Mouse (Mus musculus): ENCODE measurements around the gene Sppl2b. TPM values are rescaled to one million over a fixed set of nuclear protein-coding genes. Genes with fewer than 3 reads are reported as not detected.

Sppl2b gene
- polyA plus RNA-seq, 1 experiment, result 94.2 TPM

DNA sequence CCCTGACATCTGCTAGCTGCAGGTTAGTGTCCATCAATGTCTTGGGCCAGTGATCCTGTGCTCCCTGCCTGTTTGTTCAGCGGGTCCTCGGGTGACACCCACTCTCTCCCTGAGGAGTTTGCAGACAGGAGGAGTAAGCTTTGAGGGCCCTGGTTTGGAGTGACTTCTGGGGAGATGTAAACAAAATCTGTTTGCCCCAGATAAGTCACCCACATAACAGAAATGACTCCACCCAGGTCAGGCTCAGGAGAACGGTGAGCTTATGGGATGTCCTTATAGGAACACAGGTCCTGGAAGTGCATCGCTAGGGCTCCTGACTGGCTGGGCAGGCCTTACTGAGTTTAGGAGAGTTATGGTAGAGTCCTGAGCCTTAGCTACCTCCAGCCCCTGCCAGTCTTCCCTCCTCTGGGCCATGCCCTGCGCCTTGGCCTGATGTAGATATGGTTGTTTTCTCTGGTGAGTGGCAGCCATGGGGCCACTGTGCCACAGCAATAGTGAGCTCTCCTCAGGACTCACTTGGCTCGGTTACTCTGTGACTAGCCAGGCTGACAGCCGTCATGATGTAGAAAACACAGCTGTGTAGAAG, 3.4 kb downstream of the Sppl2b start:
- TF ChIP-seq CTCF (IDR thresholded peaks at IDR 0.05; ENCODE audit: extremely low read depth, insufficient read depth, low read length) (no peak), POLR2A (IDR thresholded peaks at IDR 0.05; ENCODE audit: extremely low read depth, insufficient read depth, low read length) (no peak)
- H3K27ac ChIP-seq (ENCODE audit: insufficient read depth, low read length), result peak overlapping the region; percentile 48; the same call in 1 of the 2 replicates
- peaks cover 4% of the 10 kb centered on the region; the same call in 1 of the 2 replicates for H3K4me1 ChIP-seq (ENCODE audit: control insufficient read depth, insufficient read depth, low read length)
- no peak overlapping the region for H3K4me3 ChIP-seq (ENCODE audit: insufficient read depth, low read length)

GRCm38 (mm10) chr10:80862305-80862704, 7.2 kb downstream of the Sppl2b start:
- Histone ChIP-seq H3K4me1 (ENCODE audit: control insufficient read depth, insufficient read depth, low read length) (no peaks in the 10 kb centered on the region), H3K4me3 (ENCODE audit: insufficient read depth, low read length) (no peak overlapping the region), H3K27ac (ENCODE audit: insufficient read depth, low read length) (no peak overlapping the region)
- TF ChIP-seq CTCF (IDR thresholded peaks at IDR 0.05; ENCODE audit: extremely low read depth, insufficient read depth, low read length) (no peak), POLR2A (IDR thresholded peaks at IDR 0.05; ENCODE audit: extremely low read depth, insufficient read depth, low read length) (no peak)

GRCm38 (mm10) chr10:80864446-80864845, 9.4 kb downstream of the Sppl2b start:
- Histone ChIP-seq H3K4me1 (ENCODE audit: control insufficient read depth, insufficient read depth, low read length) (no peaks in the 10 kb centered on the region), H3K4me3 (ENCODE audit: insufficient read depth, low read length) (no peak overlapping the region), H3K27ac (ENCODE audit: insufficient read depth, low read length) (no peak overlapping the region)
- TF ChIP-seq CTCF (IDR thresholded peaks at IDR 0.05; ENCODE audit: extremely low read depth, insufficient read depth, low read length) (no peak), POLR2A (IDR thresholded peaks at IDR 0.05; ENCODE audit: extremely low read depth, insufficient read depth, low read length) (no peak)

GRCm38 (mm10) chr10:80870993-80871392, 15.9 kb downstream of the Sppl2b start:
- no peak for TF ChIP-seq POLR2A (IDR thresholded peaks at IDR 0.05; ENCODE audit: extremely low read depth, insufficient read depth, low read length)
- no peak for TF ChIP-seq CTCF (IDR thresholded peaks at IDR 0.05; ENCODE audit: extremely low read depth, insufficient read depth, low read length)
- no peak overlapping the region for H3K27ac ChIP-seq (ENCODE audit: insufficient read depth, low read length)
- H3K4me3 ChIP-seq (ENCODE audit: insufficient read depth, low read length), result no peak overlapping the region
- H3K4me1 ChIP-seq (ENCODE audit: control insufficient read depth, insufficient read depth, low read length), result no peaks in the 10 kb centered on the region

DNA sequence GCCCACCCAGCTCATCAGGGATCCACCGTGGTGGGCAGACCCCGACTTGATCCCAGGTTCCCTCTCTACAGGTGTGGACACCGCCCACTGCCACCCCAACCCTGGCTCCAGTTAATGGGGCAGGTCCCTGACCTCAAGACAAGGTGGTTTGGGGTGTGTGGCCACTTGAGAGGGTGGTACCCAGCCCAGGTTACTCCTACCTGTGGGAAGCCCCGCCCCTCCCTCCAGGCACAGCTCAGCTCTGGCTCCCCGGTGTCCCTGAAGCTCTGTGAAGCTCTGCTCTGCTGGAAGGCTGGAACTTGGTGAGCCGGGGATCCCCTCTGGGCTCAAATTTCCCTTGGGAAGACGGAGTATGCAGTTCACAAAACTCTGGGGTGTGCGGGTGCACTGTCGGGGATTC, 16.5 kb downstream of the Sppl2b start, which contains the start of gene Tmprss9:
TSS of gene Tmprss9 (plus strand) at position 268 of the 400 bp plus-strand sequence.
- H3K4me1 ChIP-seq (ENCODE audit: control insufficient read depth, insufficient read depth, low read length), result no peaks in the 10 kb centered on the region
- TF ChIP-seq POLR2A (IDR thresholded peaks at IDR 0.05; ENCODE audit: extremely low read depth, insufficient read depth, low read length) (no peak), CTCF (IDR thresholded peaks at IDR 0.05; ENCODE audit: extremely low read depth, insufficient read depth, low read length) (no peak)
- H3K27ac ChIP-seq (ENCODE audit: insufficient read depth, low read length), result no peak within 1 kb of the TSS
- H3K4me3 ChIP-seq (ENCODE audit: insufficient read depth, low read length), result no peak within 1 kb of the TSS

DNA sequence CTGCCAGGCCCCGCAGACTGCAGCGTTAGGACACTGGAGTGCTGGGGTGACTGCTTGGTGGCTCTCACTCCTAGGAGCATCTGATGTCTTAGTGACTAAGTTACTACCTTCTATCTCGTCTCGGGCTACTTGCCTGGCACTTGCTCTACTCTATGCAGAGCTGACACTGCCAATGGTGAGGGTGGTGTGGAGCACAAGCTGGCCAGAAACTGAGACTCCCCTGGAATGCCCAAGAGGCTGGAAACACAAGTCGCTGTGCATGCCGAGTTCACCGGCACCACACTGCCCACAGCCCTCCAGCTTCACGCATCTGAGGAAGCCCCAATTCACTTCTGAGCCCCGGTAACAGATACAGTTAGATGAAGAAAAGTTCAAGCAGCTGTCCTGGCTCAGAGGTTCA, 19.0 kb downstream of the Sppl2b start:
- Histone ChIP-seq H3K4me1 (ENCODE audit: control insufficient read depth, insufficient read depth, low read length) (no peaks in the 10 kb centered on the region), H3K4me3 (ENCODE audit: insufficient read depth, low read length) (no peak overlapping the region), H3K27ac (ENCODE audit: insufficient read depth, low read length) (no peak overlapping the region)
- TF ChIP-seq CTCF (IDR thresholded peaks at IDR 0.05; ENCODE audit: extremely low read depth, insufficient read depth, low read length), result no peak
- TF ChIP-seq POLR2A (IDR thresholded peaks at IDR 0.05; ENCODE audit: extremely low read depth, insufficient read depth, low read length), result no peak

DNA sequence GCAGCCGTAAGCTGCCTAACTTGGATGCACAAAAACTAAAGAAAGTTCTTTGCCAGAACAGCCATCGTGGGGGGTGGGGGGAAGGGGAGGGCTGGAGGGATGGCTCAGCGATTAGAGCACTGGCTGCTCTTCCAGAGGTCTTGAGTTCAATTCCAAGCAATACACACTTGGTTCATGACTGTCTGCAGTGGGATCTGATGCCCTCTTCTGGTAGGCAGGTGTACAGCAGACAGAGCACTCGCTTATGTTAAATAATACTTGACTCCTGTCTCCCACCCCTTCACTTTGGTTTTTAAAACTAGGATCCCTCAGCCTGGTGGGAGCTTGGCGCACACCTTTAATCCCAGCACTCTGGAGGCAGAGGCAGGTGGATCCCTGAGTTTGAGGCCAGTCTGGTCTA, 21.0 kb downstream of the Sppl2b start:
- Histone ChIP-seq H3K4me3 (ENCODE audit: insufficient read depth, low read length) (no peak overlapping the region), H3K4me1 (ENCODE audit: control insufficient read depth, insufficient read depth, low read length) (no peaks in the 10 kb centered on the region), H3K27ac (ENCODE audit: insufficient read depth, low read length) (no peak overlapping the region)
- TF ChIP-seq CTCF (IDR thresholded peaks at IDR 0.05; ENCODE audit: extremely low read depth, insufficient read depth, low read length), result peak; percentile 82
- no peak for TF ChIP-seq POLR2A (IDR thresholded peaks at IDR 0.05; ENCODE audit: extremely low read depth, insufficient read depth, low read length)

DNA sequence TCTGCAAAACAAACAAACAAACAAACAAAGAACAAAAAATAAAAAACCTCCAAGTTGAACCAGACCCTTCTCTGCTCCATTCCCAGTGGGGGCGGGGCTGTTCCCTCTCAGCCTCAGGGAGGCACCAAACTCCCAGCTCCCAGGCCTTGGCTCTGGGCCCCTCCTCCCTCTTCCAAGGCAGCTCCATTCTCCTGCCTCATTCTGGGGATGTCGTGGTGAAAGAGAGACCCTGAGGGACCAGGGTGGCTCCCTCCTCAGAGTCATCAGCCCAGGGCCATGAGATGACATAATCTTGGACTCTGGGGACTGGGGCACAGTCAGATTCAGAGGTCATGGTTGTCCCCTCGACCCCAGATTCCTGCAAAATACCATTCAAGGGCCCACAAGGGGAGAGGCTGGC, 21.5 kb downstream of the Sppl2b start:
- no peak for TF ChIP-seq CTCF (IDR thresholded peaks at IDR 0.05; ENCODE audit: extremely low read depth, insufficient read depth, low read length)
- TF ChIP-seq POLR2A (IDR thresholded peaks at IDR 0.05; ENCODE audit: extremely low read depth, insufficient read depth, low read length), result no peak
- no peak overlapping the region for H3K27ac ChIP-seq (ENCODE audit: insufficient read depth, low read length)
- H3K4me1 ChIP-seq (ENCODE audit: control insufficient read depth, insufficient read depth, low read length), result no peaks in the 10 kb centered on the region
- H3K4me3 ChIP-seq (ENCODE audit: insufficient read depth, low read length), result no peak overlapping the region

DNA sequence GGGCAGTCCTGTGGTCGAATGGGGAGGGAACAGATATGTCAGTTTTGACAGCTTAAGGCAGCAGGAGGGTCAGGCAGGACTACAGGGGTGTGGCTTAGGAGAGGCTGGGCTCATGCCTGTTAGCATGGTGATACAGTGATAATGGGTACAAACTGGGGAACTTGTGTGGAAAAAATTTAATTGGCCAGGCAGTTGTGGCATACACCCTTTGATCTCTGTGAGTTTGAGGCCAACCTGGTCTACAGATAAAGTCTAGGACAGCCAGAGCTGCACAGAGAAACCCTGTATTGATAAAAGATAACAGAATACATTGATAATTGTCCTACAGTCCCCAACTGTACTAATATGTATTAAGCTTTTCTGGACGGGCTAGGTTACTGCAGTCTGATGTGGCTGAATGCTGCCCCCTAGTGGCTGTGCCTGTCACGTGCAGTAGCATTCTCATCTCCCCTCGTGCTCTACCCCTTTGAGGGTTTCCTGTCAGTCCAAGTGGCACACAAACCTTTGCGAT, 25.1 kb downstream of the Sppl2b start:
- Histone ChIP-seq H3K4me1 (ENCODE audit: control insufficient read depth, insufficient read depth, low read length) (no peaks in the 10 kb centered on the region), H3K27ac (ENCODE audit: insufficient read depth, low read length) (no peak overlapping the region), H3K4me3 (ENCODE audit: insufficient read depth, low read length) (no peak overlapping the region)
- TF ChIP-seq CTCF (IDR thresholded peaks at IDR 0.05; ENCODE audit: extremely low read depth, insufficient read depth, low read length), result peak; percentile 86
- TF ChIP-seq POLR2A (IDR thresholded peaks at IDR 0.05; ENCODE audit: extremely low read depth, insufficient read depth, low read length), result no peak

DNA sequence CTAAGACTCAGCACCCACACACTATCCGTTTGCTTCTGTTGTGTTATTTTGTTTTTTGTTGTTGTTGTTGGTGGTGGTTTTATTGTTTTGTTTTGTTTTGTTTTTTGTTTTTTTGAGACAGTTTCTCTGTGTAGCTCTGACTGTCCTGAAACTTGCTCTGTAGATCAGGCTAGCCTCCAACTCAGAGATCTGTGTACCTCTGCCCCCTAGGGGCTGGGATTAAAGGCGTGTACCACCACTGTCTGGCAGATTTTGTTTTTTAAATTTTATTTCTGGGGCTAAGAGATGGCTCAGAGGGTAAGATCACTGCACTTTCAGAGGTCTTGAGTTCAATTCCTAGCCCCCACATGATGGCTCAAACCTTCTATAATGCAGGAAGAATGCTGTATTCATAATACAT, 25.8 kb downstream of the Sppl2b start:
- Histone ChIP-seq H3K4me1 (ENCODE audit: control insufficient read depth, insufficient read depth, low read length) (no peaks in the 10 kb centered on the region), H3K4me3 (ENCODE audit: insufficient read depth, low read length) (no peak overlapping the region), H3K27ac (ENCODE audit: insufficient read depth, low read length) (no peak overlapping the region)
- no peak for TF ChIP-seq CTCF (IDR thresholded peaks at IDR 0.05; ENCODE audit: extremely low read depth, insufficient read depth, low read length)
- no peak for TF ChIP-seq POLR2A (IDR thresholded peaks at IDR 0.05; ENCODE audit: extremely low read depth, insufficient read depth, low read length)
